Mouse (Mus musculus): ENCODE measurements around the gene Slc25a29. TPM values are rescaled to one million over a fixed set of nuclear protein-coding genes. Genes with fewer than 3 reads are reported as not detected.

Slc25a29 gene
- polyA plus RNA-seq, 1 experiment from 2014 or later, result 12.5 TPM

DNA sequence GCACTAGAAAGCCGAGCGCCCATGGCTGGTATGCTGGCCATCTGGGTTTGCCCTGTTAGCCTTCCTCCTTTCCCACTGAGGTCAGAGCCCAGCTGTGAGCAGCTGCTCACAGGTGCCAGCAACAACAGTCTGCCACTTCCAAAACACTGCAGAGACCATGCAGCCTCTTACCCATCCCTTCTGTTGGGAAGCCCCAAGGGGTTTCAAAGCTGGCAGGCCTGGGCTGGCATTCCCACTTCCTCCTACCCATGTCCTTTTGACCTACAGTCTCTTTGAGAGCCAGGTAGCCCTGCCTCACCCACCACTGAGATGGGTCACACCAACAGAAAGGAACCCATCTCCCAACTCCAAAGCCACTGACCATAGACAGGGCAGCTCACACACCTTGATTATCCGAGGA lies 2.3 kb downstream of the Slc25a29 start:
- H3K4me1 ChIP-seq, result peaks cover 46% of the 10 kb centered on the region
- H3K9me3 ChIP-seq, result no peaks in the 10 kb centered on the region
- H3K4me2 ChIP-seq (replicated peaks), result no peak overlapping the region
- ATAC-seq (ENCODE audit: low FRiP score, low read depth), result no peak
- H3K36me3 ChIP-seq, result 0 out of 2 replicates have a peak, but pooled peaks cover under 1% of the 10 kb centered on the region
- H3K27me3 ChIP-seq, result peaks cover 17% of the 10 kb centered on the region
- H3K9ac ChIP-seq (replicated peaks), result no peak overlapping the region
- 89% methylated on average over 3 of the region's 3 CpGs for WGBS
- H3K27ac ChIP-seq (replicated peaks), result no peak overlapping the region
- H3K4me3 ChIP-seq, result no peak overlapping the region

- Histone ChIP-seq H3K4me3 (no peak overlapping the region), H3K9ac (replicated peaks) (no peak overlapping the region), H3K27me3 (peaks cover 17% of the 10 kb centered on the region), H3K4me1 (peaks cover 41% of the 10 kb centered on the region), H3K36me3 (0 out of 2 replicates have a peak, but pooled peaks cover 6% of the 10 kb centered on the region), H3K9me3 (no peaks in the 10 kb centered on the region), H3K27ac (replicated peaks) (no peak overlapping the region), H3K4me2 (replicated peaks) (no peak overlapping the region)
- WGBS, result 91% methylated on average over 8 of the region's 8 CpGs
- ATAC-seq (ENCODE audit: low FRiP score, low read depth), result no peak
Measured at GRCm38 (mm10) chr12:108832851-108833250, 2.8 kb downstream of the Slc25a29 start.

GRCm38 (mm10) chr12:108831966-108832643 lies 3.6 kb downstream of the Slc25a29 start:
- Histone ChIP-seq H3K36me3 (peaks cover 12% of the 10 kb centered on the region; the same call in 1 of the 2 replicates), H3K9me3 (no peaks in the 10 kb centered on the region), H3K27me3 (peaks cover 17% of the 10 kb centered on the region), H3K4me3 (no peak overlapping the region), H3K4me2 (replicated peaks) (no peak overlapping the region), H3K9ac (replicated peaks) (no peak overlapping the region), H3K4me1 (peaks cover 33% of the 10 kb centered on the region), H3K27ac (replicated peaks) (no peak overlapping the region)
- no peak for ATAC-seq (ENCODE audit: low FRiP score, low read depth)
- WGBS, result 73% methylated on average over 9 of the region's 9 CpGs

GRCm38 (mm10) chr12:108830358-108830757 lies 5.3 kb downstream of the Slc25a29 start:
- Histone ChIP-seq H3K4me2 (replicated peaks) (no peak overlapping the region), H3K36me3 (peaks cover 19% of the 10 kb centered on the region), H3K4me1 (peaks cover 23% of the 10 kb centered on the region), H3K4me3 (no peak overlapping the region), H3K27me3 (peaks cover 17% of the 10 kb centered on the region), H3K9me3 (no peaks in the 10 kb centered on the region), H3K27ac (replicated peaks) (no peak overlapping the region), H3K9ac (replicated peaks) (no peak overlapping the region)
- WGBS, result 82% methylated on average over 6 of the region's 6 CpGs
- no peak for ATAC-seq (ENCODE audit: low FRiP score, low read depth)

DNA sequence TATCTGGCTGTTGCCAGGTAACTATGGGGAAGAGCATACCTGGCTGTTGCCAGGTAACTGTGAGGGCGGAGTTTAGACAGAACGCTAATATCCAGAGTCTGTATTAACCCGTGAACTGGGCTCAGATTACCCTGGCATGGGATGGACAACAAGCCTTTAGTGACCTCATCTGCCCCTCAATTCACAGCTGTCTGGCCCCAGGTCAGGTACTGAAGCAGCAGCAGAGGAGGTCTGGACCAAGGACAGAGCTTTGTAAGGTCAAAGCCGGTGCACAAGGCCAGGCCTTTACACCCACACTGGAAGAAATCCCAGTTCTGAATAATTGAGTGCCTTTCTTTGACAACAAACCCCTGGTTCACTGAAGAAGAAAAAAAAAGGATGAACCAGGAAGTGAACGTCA lies 6.0 kb downstream of the Slc25a29 start:
- 86% methylated on average over 5 of the region's 5 CpGs for WGBS
- Histone ChIP-seq H3K9ac (replicated peaks) (no peak overlapping the region), H3K27ac (replicated peaks) (no peak overlapping the region)

GRCm38 (mm10) chr12:108827641-108828040 lies 8.0 kb downstream of the Slc25a29 start:
- Histone ChIP-seq H3K4me2 (replicated peaks) (no peak overlapping the region), H3K27me3 (no peaks in the 10 kb centered on the region), H3K9me3 (no peaks in the 10 kb centered on the region), H3K4me1 (peaks cover 3% of the 10 kb centered on the region; the same call in 1 of the 2 replicates), H3K9ac (replicated peaks) (no peak overlapping the region), H3K27ac (replicated peaks) (no peak overlapping the region), H3K4me3 (no peak overlapping the region), H3K36me3 (peaks cover 19% of the 10 kb centered on the region)
- no peak for ATAC-seq (ENCODE audit: low FRiP score, low read depth)
- 98% methylated on average over 6 of the region's 6 CpGs for WGBS

More for the DNA sequence above, 6.0 kb downstream of the Slc25a29 start:
- Histone ChIP-seq H3K4me3 (no peak overlapping the region), H3K4me2 (replicated peaks) (no peak overlapping the region), H3K27me3 (peaks cover 12% of the 10 kb centered on the region), H3K4me1 (peaks cover 15% of the 10 kb centered on the region), H3K36me3 (peaks cover 19% of the 10 kb centered on the region), H3K9me3 (no peaks in the 10 kb centered on the region)
- ATAC-seq (ENCODE audit: low FRiP score, low read depth), result no peak

DNA sequence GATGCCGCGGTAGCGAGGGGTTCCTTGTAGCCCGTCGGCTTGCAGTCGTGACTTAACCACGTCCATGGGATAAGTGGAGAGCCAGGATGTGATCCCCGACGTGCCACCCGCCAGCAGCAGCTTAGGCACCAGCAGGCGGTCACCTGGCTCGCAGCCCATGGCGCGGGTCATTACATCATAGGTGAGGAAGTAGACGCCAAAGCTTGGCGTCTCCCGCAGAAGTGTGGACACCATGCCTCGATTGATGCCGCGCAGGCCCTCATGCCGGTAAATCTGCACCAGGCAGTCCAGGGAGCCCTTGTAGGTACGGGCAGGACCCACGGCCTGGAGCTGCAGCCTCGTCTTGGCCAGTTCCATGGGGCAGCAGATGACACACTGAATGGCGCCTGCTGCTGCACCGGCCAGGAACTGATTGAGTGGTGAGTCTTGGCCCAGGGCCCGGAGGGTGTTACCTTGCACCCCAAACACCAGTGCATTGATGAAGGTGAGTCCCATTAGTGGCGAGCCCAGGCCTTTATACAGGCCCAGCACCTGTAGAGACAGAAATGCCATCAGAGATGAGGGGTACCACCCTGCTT lies 8.6 kb downstream of the Slc25a29 start:
- Histone ChIP-seq H3K4me3 (no peak overlapping the region), H3K9ac (replicated peaks) (no peak overlapping the region), H3K4me1 (no peaks in the 10 kb centered on the region), H3K4me2 (replicated peaks) (no peak overlapping the region), H3K36me3 (peaks cover 19% of the 10 kb centered on the region), H3K27me3 (no peaks in the 10 kb centered on the region), H3K9me3 (no peaks in the 10 kb centered on the region), H3K27ac (replicated peaks) (no peak overlapping the region)
- no peak for ATAC-seq (ENCODE audit: low FRiP score, low read depth)
- WGBS, result 96% methylated on average over 28 of the region's 28 CpGs

DNA sequence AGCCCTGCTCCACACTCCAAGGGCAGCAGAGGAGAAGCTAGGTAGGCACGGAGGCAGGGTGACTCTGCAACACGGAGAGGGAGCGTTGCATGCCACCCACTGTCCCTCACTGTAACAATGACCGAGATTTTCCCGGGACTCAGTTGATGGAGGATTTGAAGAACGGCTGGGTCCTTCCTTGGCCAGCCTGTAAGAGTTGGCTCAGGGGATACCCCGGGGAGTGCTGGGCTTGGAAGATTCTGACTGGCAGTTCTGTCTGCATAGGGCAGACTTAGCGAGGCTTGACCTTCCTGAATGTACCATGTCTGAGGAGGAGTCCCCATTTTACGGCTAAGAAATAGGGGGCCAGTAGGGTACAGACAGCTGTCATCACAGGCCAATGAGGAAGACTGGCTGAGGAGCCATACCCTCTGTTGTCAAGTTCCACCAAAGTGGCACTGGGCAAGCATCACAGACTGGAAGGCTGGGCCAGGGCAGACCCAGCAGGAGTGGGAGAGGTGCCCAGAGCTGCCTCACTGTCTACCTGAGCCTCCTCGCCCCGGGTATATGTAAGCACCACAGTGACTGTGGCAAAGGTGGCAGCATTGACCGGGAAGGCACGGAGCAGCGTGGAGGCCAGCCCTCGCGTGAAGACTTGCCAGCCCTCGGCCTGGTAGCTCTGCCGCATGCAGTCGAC lies 9.3 kb downstream of the Slc25a29 start:
- ATAC-seq (ENCODE audit: low FRiP score, low read depth), result no peak
- no peak overlapping the region for H3K4me3 ChIP-seq
- peaks cover 19% of the 10 kb centered on the region for H3K36me3 ChIP-seq
- no peak overlapping the region for H3K27ac ChIP-seq (replicated peaks)
- no peaks in the 10 kb centered on the region for H3K27me3 ChIP-seq
- no peak overlapping the region for H3K9ac ChIP-seq (replicated peaks)
- H3K4me2 ChIP-seq (replicated peaks), result no peak overlapping the region
- H3K4me1 ChIP-seq, result no peaks in the 10 kb centered on the region
- 96% methylated on average over 19 of the region's 19 CpGs for WGBS
- H3K9me3 ChIP-seq, result no peaks in the 10 kb centered on the region

- no peaks in the 10 kb centered on the region for H3K9me3 ChIP-seq
- no peak for ATAC-seq (ENCODE audit: low FRiP score, low read depth)
- no peaks in the 10 kb centered on the region for H3K4me1 ChIP-seq
- no peak overlapping the region for H3K9ac ChIP-seq (replicated peaks)
- WGBS, result 96% methylated on average over 13 of the region's 13 CpGs
- peaks cover 19% of the 10 kb centered on the region for H3K36me3 ChIP-seq
- no peak overlapping the region for H3K4me3 ChIP-seq
- no peak overlapping the region for H3K4me2 ChIP-seq (replicated peaks)
- H3K27me3 ChIP-seq, result no peaks in the 10 kb centered on the region
- no peak overlapping the region for H3K27ac ChIP-seq (replicated peaks)
Measured at GRCm38 (mm10) chr12:108825561-108826224, 10.0 kb downstream of the Slc25a29 start.

- Histone ChIP-seq H3K9ac (replicated peaks) (no peak overlapping the region), H3K4me2 (replicated peaks) (no peak overlapping the region), H3K9me3 (no peaks in the 10 kb centered on the region), H3K27ac (replicated peaks) (no peak overlapping the region), H3K4me1 (no peaks in the 10 kb centered on the region), H3K4me3 (no peak overlapping the region), H3K36me3 (peaks cover 22% of the 10 kb centered on the region), H3K27me3 (no peaks in the 10 kb centered on the region)
- WGBS, result 92% methylated on average over 15 of the region's 15 CpGs
- ATAC-seq (ENCODE audit: low FRiP score, low read depth), result no peak
Measured at GRCm38 (mm10) chr12:108824225-108824874, 11.3 kb downstream of the Slc25a29 start.

DNA sequence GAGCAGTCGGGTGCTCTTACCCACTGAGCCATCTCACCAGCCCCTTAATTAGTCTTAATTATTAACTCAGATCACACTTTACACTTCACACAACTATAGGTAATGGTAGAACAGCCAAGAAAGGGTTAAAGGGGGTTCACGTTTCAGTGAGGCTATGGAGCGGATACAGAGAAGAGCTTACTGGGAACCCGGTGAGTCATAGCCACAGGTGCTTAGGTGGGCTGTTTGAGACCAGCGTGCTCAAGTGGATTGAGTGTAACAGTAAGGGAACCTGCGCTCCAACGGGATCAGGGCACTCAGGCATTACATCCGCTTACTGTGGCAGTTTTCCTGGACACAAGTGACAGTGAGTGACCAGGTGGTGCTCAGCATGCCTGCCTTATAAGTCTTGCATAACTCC lies 12.6 kb downstream of the Slc25a29 start:
- no peaks in the 10 kb centered on the region for H3K4me1 ChIP-seq
- H3K36me3 ChIP-seq, result peaks cover 31% of the 10 kb centered on the region
- 81% methylated on average over 8 of the region's 8 CpGs for WGBS
- ATAC-seq (ENCODE audit: low FRiP score, low read depth), result no peak
- H3K27me3 ChIP-seq, result no peaks in the 10 kb centered on the region
- H3K9ac ChIP-seq (replicated peaks), result no peak overlapping the region
- no peak overlapping the region for H3K27ac ChIP-seq (replicated peaks)
- no peak overlapping the region for H3K4me3 ChIP-seq
- no peaks in the 10 kb centered on the region for H3K9me3 ChIP-seq
- no peak overlapping the region for H3K4me2 ChIP-seq (replicated peaks)
